Mouse (Mus musculus): ENCODE results near the gene Il20.

- TF ChIP-seq CTCF (IDR thresholded peaks at IDR 0.05; ENCODE audit: low read depth, low read length) (no peak), POLR2A (IDR thresholded peaks at IDR 0.05; ENCODE audit: borderline replicate concordance, low read depth, low read length) (no peak)
These were observed 7.2 kb upstream of the Il20 start for GRCm38 (mm10) chr1:130918323-130918980.
